Mouse (Mus musculus): Measurements from ENCODE around the gene Fnip1.

Fnip1 gene

GRCm38 (mm10) chr11:54458168-54458567, 20.2 kb downstream of the Fnip1 start:
- no peak for DNase-seq (ENCODE audit: low spot score)

- no peak for DNase-seq (ENCODE audit: low spot score)
Measured at GRCm38 (mm10) chr11:54464557-54465244, 26.7 kb downstream of the Fnip1 start.

GRCm38 (mm10) chr11:54472231-54472630, 34.2 kb downstream of the Fnip1 start:
- no peak for DNase-seq (ENCODE audit: low spot score)

- DNase-seq (ENCODE audit: low spot score): no peak
Measured at GRCm38 (mm10) chr11:54478414-54478813, 40.4 kb downstream of the Fnip1 start.

GRCm38 (mm10) chr11:54486041-54486440, 48.0 kb downstream of the Fnip1 start:
- DNase-seq (ENCODE audit: low spot score): no peak

GRCm38 (mm10) chr11:54491946-54492558, 54.1 kb downstream of the Fnip1 start:
- no peak for DNase-seq (ENCODE audit: low spot score)

- DNase-seq (ENCODE audit: low spot score): no peak
Measured at GRCm38 (mm10) chr11:54492559-54492958, 54.6 kb downstream of the Fnip1 start.

- DNase-seq (ENCODE audit: low spot score): no peak
Measured at GRCm38 (mm10) chr11:54499838-54500237, 61.8 kb downstream of the Fnip1 start.

- no peak for DNase-seq (ENCODE audit: low spot score)
Measured at GRCm38 (mm10) chr11:54502546-54503245, 64.7 kb downstream of the Fnip1 start.

GRCm38 (mm10) chr11:54513584-54513983, 75.6 kb downstream of the Fnip1 start:
- DNase-seq (ENCODE audit: low spot score): no peak

GRCm38 (mm10) chr11:54521927-54522528, 84.0 kb downstream of the Fnip1 start:
- no peak for DNase-seq (ENCODE audit: low spot score)

- DNase-seq (ENCODE audit: low spot score): peak; percentile 99
Measured at GRCm38 (mm10) chr11:54522529-54523430, 84.8 kb downstream of the Fnip1 start, which contains the start of gene Rapgef6. Gene Rapgef6 (plus strand): TSS chr11:54522847.

GRCm38 (mm10) chr11:54523431-54524001, 85.5 kb downstream of the Fnip1 start:
- no peak for DNase-seq (ENCODE audit: low spot score)

- no peak for DNase-seq (ENCODE audit: low spot score)
Measured at GRCm38 (mm10) chr11:54528002-54528401, 90.0 kb downstream of the Fnip1 start.

GRCm38 (mm10) chr11:54530391-54530790, 92.4 kb downstream of the Fnip1 start:
- DNase-seq (ENCODE audit: low spot score): no peak

- no peak for DNase-seq (ENCODE audit: low spot score)
Measured at GRCm38 (mm10) chr11:54530916-54531315, 92.9 kb downstream of the Fnip1 start.

GRCm38 (mm10) chr11:54533834-54534233, 95.8 kb downstream of the Fnip1 start:
- DNase-seq (ENCODE audit: low spot score): no peak

- peak; percentile 51 for DNase-seq (ENCODE audit: low spot score)
Measured at GRCm38 (mm10) chr11:54534871-54535270, 96.9 kb downstream of the Fnip1 start.

- no peak for DNase-seq (ENCODE audit: low spot score)
Measured at GRCm38 (mm10) chr11:54539031-54539430, 101.0 kb downstream of the Fnip1 start.

GRCm38 (mm10) chr11:54539486-54539885, 101.5 kb downstream of the Fnip1 start:
- DNase-seq (ENCODE audit: low spot score): no peak

- no peak for DNase-seq (ENCODE audit: low spot score)
Measured at GRCm38 (mm10) chr11:54540328-54540727, 102.3 kb downstream of the Fnip1 start.

All from yolk sac, embryonic 10.5 days (tissue).